In the genomic region with DNA sequence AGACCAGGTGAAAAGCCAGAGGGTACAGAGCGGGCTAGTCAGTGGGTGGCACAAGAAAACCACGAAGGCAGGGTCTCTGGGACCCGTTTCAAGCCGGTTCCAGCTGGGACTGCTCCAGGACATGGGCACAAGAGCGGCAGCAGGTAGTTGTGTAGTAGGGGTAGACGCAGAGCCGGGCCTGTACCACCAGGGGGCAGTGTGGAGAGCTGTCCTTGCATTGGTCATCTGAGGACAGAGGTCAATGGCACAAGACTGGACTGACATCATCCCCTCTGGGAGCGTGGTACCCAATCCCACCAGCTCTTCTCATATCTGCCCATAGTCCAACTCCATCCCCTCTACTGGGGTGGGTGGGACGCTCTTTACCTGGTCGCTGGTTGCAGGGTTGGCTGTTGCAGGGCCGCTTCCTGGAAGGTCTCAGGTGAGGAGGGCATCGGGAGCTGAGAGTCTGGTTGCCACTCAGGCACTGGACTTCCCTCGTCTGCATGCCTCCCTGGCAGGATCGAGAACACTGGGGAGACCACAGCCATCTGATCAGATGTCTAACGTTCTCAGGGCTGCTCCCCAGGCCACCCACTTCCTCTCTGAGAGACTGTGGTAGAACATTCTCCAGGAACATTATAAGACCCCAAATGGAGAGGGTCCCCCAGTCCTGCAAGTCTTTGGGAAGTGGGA, we compare ENCODE assay signal across 7 mouse cellular contexts. TPM values are rescaled to one million over a fixed set of nuclear protein-coding genes. Genes with fewer than 3 reads are reported as not detected.
A peak's percentile ranks its signal among the peaks of the same experiment; 100 is the strongest.
DNase-seq lines count a peak whose midpoint lies in the region; ATAC-seq and TF ChIP-seq lines count a peak whose summit lies in the region.

No protein-coding gene starts in this region.

- H3K9me3 ChIP-seq in CH12.LX (replicated peaks; ENCODE audit: low read length), result no peaks in the 10 kb centered on the region
- no peaks in the 10 kb centered on the region for H3K9me3 ChIP-seq in heart, postnatal 0 days (replicated peaks; ENCODE audit: control insufficient read depth, low read length)
- H3K9me3 ChIP-seq in megakaryocyte, embryonic 14.5 days, result no peaks in the 10 kb centered on the region

- no peak overlapping the region for H3K27ac ChIP-seq in CH12.LX (ENCODE audit: insufficient read depth, low read depth)
- peak overlapping the region; percentile 99 for H3K27ac ChIP-seq in heart, postnatal 0 days (ENCODE audit: low read depth)

- no peaks in the 10 kb centered on the region; the same call in 1 of the 2 replicates for H3K79me2 ChIP-seq in CH12.LX (replicated peaks; ENCODE audit: control insufficient read depth, extremely low read depth, insufficient read depth, poor library complexity, severe bottlenecking)

- H3K36me3 ChIP-seq in CH12.LX (replicated peaks in 1 of 2; ENCODE audit: control insufficient read depth in 1 of 2, insufficient read depth in 1 of 2, low read length in 1 of 2), result peaks cover 0 to 6% of the 10 kb centered on the region in 2 experiments
- H3K36me3 ChIP-seq in heart, postnatal 0 days (replicated peaks; ENCODE audit: control insufficient read depth, insufficient read depth, low read length), result peaks cover 7% of the 10 kb centered on the region; the same call in 1 of the 2 replicates
- peaks cover 66% of the 10 kb centered on the region for H3K36me3 ChIP-seq in megakaryocyte, embryonic 14.5 days (replicated peaks; ENCODE audit: low read length)

- 55% methylated on average over 15 of the region's 15 CpGs for WGBS in heart, postnatal 0 days

- no peak for DNase-seq in CH12.LX (ENCODE audit: extremely low read depth)
- peak; percentile 35 for DNase-seq in T-cell, adult 2 months (ENCODE audit: low spot score)
- peak; percentile 86 for DNase-seq in embryo, embryonic 10 days (ENCODE audit: low spot score)
- no peak for DNase-seq in heart, postnatal 0 days (ENCODE audit: low spot score)
- DNase-seq in layer of hippocampus, postnatal 25 days (ENCODE audit: extremely low spot score in 1 of 2, low spot score in 1 of 2), result peak; percentile 38 to 63
- DNase-seq in spleen, postnatal 4 days (ENCODE audit: low spot score in 2 of 2), result peak; percentile 78 to 92

- no peak overlapping the region for H3K4me2 ChIP-seq in CH12.LX (ENCODE audit: insufficient read depth, low read depth, poor library complexity, severe bottlenecking)
- H3K4me2 ChIP-seq in heart, postnatal 0 days (ENCODE audit: low read depth, low read length), result no peak overlapping the region

- H3K4me1 ChIP-seq in CH12.LX (ENCODE audit: control insufficient read depth in 1 of 2, insufficient read depth in 2 of 2), result peaks cover 31 to 55% of the 10 kb centered on the region in 2 experiments
- H3K4me1 ChIP-seq in heart, postnatal 0 days (ENCODE audit: control insufficient read depth, insufficient read depth), result peaks cover 44% of the 10 kb centered on the region
- peaks cover 80% of the 10 kb centered on the region for H3K4me1 ChIP-seq in megakaryocyte, embryonic 14.5 days

- TF ChIP-seq POLR2A in CH12.LX (IDR thresholded peaks at IDR 0.05; ENCODE audit: low read depth, low read length), result no peak

- no peaks in the 10 kb centered on the region for H3K27me3 ChIP-seq in CH12.LX (replicated peaks)
- no peaks in the 10 kb centered on the region for H3K27me3 ChIP-seq in heart, postnatal 0 days (ENCODE audit: control insufficient read depth, insufficient read depth, low read length)
- H3K27me3 ChIP-seq in megakaryocyte, embryonic 14.5 days (replicated peaks), result no peaks in the 10 kb centered on the region

- H3K4me3 ChIP-seq in CH12.LX (replicated peaks in 1 of 3; ENCODE audit: low read depth in 2 of 3, low read length in 2 of 3, poor library complexity in 1 of 3), result no peak overlapping the region
- H3K4me3 ChIP-seq in heart, postnatal 0 days (ENCODE audit: low read depth, low read length), result no peak overlapping the region
- H3K4me3 ChIP-seq in megakaryocyte, embryonic 14.5 days (replicated peaks), result peak overlapping the region; percentile 11

- no peak overlapping the region for H3K9ac ChIP-seq in CH12.LX (ENCODE audit: insufficient read depth, low read depth)
- no peak overlapping the region; the same call in 1 of the 2 replicates for H3K9ac ChIP-seq in heart, postnatal 0 days (replicated peaks; ENCODE audit: low read depth, low read length)

- ATAC-seq in heart, postnatal 0 days (ENCODE audit: insufficient read depth, low read depth), result no peak

- TF ChIP-seq RAD21 in CH12.LX (IDR thresholded peaks at IDR 0.05; ENCODE audit: low read depth, low read length), result peak; percentile 54

- peak; percentile 84 to 96 for TF ChIP-seq CTCF in CH12.LX (conservative IDR thresholded peaks at IDR 0.05 in 1 of 2, IDR thresholded peaks at IDR 0.05 in 1 of 2; ENCODE audit: low read depth in 2 of 2, low read length in 2 of 2)
- peak; percentile 85 for TF ChIP-seq CTCF in heart, postnatal 0 days (IDR thresholded peaks at IDR 0.05; ENCODE audit: low read depth)

- dilution Hi-C loops in CH12.LX (cut with MboI; ENCODE audit: extremely low pct_ligation_motif_present, extremely low pct_unique_long_range_greater_than_20kb, low sequenced_read_pairs), result no loop called here

- in situ Hi-C loops in CH12.LX (cut with MboI; ENCODE audit: low pct_ligation_motif_present, low pct_unique_long_range_greater_than_20kb, low sequenced_read_pairs), result no loop called here

- no peak for TF ChIP-seq EP300 in CH12.LX (IDR thresholded peaks at IDR 0.05; ENCODE audit: low read length)
- TF ChIP-seq EP300 in heart, postnatal 0 days (IDR thresholded peaks at IDR 0.05; ENCODE audit: low read depth), result no peak

TF ChIP-seq in CH12.LX, 34 proteins besides CTCF, POLR2A, EP300 and RAD21:
- TF ChIP-seq SMC3 (IDR thresholded peaks at IDR 0.05; ENCODE audit: low read depth, low read length) (peak; percentile 73), RCOR1 (conservative IDR thresholded peaks at IDR 0.05; ENCODE audit: low read depth, low read length) (no peak), IRF4 (IDR thresholded peaks at IDR 0.05; ENCODE audit: low read depth, low read length) (0 out of 2 replicates have a peak, but pooled peaks have one; percentile 28), ZKSCAN1 (IDR thresholded peaks at IDR 0.05; ENCODE audit: borderline replicate concordance, low read depth, low read length) (no peak), BHLHE40 (IDR thresholded peaks at IDR 0.05; ENCODE audit: low read depth, low read length) (peak; percentile 32; the same call in 1 of the 2 replicates)

RNA-seq across cellular contexts. Expression of a gene that starts 10.8 kb away (rescaled TPM):
- total RNA-seq in CH12.LX (2012; rRNA removed) (0.85 and 1.1 TPM in 2 replicates), CH12.LX (2014; rRNA removed) (not detected in 2 replicates)
- polyA plus RNA-seq in CH12.LX (2012; ENCODE audit: insufficient read length, low read depth), result 0.10 TPM in 1 of 2 replicates, not detected in the other
- 20.2 and 23.8 TPM in 2 replicates for total RNA-seq in heart, postnatal 0 days (2014; rRNA removed; ENCODE audit: low replicate concordance)
- polyA plus RNA-seq in heart, postnatal 0 days (2015; fragmentation: Nextera tagmentation; extraction: Ambion mirVana), result 7.5 and 11.2 TPM in 2 replicates
- 1 to 10 TPM; 3.7 to 4.0 TPM for total RNA-seq in layer of hippocampus, postnatal 25 days (2021)
- 0.83 TPM in 1 of 2 replicates, not detected in the other for polyA plus RNA-seq in megakaryocyte, embryonic 14.5 days (2012; ENCODE audit: insufficient read depth, low replicate concordance)

RNA-seq across cellular contexts. Expression of a gene that starts 18.3 kb away (rescaled TPM):
- total RNA-seq in CH12.LX (2012; rRNA removed) (95.9 and 114 TPM in 2 replicates), CH12.LX (2014; rRNA removed) (223 and 225 TPM in 2 replicates)
- polyA plus RNA-seq in CH12.LX (2012; ENCODE audit: insufficient read length, low read depth), result 188 and 197 TPM in 2 replicates
- total RNA-seq in heart, postnatal 0 days (2014; rRNA removed; ENCODE audit: low replicate concordance), result 213 and 278 TPM in 2 replicates
- polyA plus RNA-seq in heart, postnatal 0 days (2015; fragmentation: Nextera tagmentation; extraction: Ambion mirVana), result 50.1 and 51.9 TPM in 2 replicates
- total RNA-seq in layer of hippocampus, postnatal 25 days (2021), result 10 to 100 TPM; 54.6 to 61.6 TPM
- 222 and 245 TPM in 2 replicates for polyA plus RNA-seq in megakaryocyte, embryonic 14.5 days (2012; ENCODE audit: insufficient read depth, low replicate concordance)

RNA-seq across cellular contexts. Expression of a gene that starts 52.1 kb away (rescaled TPM):
- total RNA-seq in CH12.LX (2012; rRNA removed) (51.5 and 53.9 TPM in 2 replicates), CH12.LX (2014; rRNA removed) (57.8 and 60.8 TPM in 2 replicates)
- polyA plus RNA-seq in CH12.LX (2012; ENCODE audit: insufficient read length, low read depth), result 58.4 and 62.6 TPM in 2 replicates
- 43.3 and 49.6 TPM in 2 replicates for total RNA-seq in heart, postnatal 0 days (2014; rRNA removed; ENCODE audit: low replicate concordance)
- 38.5 and 40.6 TPM in 2 replicates for polyA plus RNA-seq in heart, postnatal 0 days (2015; fragmentation: Nextera tagmentation; extraction: Ambion mirVana)
- total RNA-seq in layer of hippocampus, postnatal 25 days (2021), result 100 to 1,000 TPM; 298 to 321 TPM
- 21.1 and 41.0 TPM in 2 replicates for polyA plus RNA-seq in megakaryocyte, embryonic 14.5 days (2012; ENCODE audit: insufficient read depth, low replicate concordance)

Comparison
In these comparisons a context has a peak if more than half of its experiments do, and no peak if none do; other contexts are left out.
1. DNase-seq: peak in T-cell, adult 2 months (single experiment), embryo, embryonic 10 days (single experiment), layer of hippocampus, postnatal 25 days (2 of 2) and spleen, postnatal 4 days (2 of 2); none in CH12.LX (single experiment) and heart, postnatal 0 days (single experiment).